Mouse (Mus musculus) brown adipose tissue, adult 24 weeks (tissue): ENCODE measurements at regions not wholly inside any gene's neighbourhood (a gene's known extent, or its start where the extent isn't known, plus 50 kb on each side); places are given as distances from the start of the nearest gene placed in this dataset.

ENCODE experiments used
- H3K27ac ChIP-seq: fragments of 200-500 bp; replicated peaks from 2 replicates; pipeline ENCODE4 v1.5.1; 2012; ENCODE audit warnings: low read depth, mild to moderate bottlenecking, low read length
- H3K4me1 ChIP-seq: fragments of 200-500 bp; 2 replicates; pipeline ENCODE4 v1.6.1; 2012; ENCODE audit warnings: low read length, mixed read lengths; ENCODE audit not compliant: control insufficient read depth, insufficient read depth, insufficient read length
- H3K4me3 ChIP-seq: fragments of 200-500 bp; 2 replicates; pipeline ENCODE4 v1.5.1; 2012; ENCODE audit warnings: low read depth, mild to moderate bottlenecking, low read length, moderate library complexity; ENCODE audit not compliant: insufficient read depth

DNA sequence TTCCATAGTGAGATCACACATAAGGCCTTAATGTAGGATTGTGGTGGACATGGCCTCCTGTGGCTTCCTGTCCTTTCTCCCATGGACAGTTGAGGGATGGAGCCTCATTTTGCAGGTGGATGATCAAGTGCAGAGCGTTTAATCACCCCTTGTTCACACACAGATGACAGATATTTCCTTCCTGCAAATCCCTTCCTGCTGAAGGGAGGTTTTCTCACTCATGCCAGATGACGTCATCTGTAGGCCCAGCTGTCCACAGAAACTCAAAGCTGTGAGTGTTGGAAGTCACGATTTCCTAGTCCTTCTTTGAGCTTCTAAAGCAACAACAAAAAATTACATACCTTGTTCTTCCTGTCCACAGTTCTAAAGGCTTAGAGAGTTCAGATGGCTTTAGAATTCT is 1935.3 kb upstream of the Lrrc6 start:
- no peak overlapping the region for H3K27ac ChIP-seq
- H3K4me3 ChIP-seq = no peak overlapping the region
- no peaks in the 10 kb centered on the region for H3K4me1 ChIP-seq

DNA sequence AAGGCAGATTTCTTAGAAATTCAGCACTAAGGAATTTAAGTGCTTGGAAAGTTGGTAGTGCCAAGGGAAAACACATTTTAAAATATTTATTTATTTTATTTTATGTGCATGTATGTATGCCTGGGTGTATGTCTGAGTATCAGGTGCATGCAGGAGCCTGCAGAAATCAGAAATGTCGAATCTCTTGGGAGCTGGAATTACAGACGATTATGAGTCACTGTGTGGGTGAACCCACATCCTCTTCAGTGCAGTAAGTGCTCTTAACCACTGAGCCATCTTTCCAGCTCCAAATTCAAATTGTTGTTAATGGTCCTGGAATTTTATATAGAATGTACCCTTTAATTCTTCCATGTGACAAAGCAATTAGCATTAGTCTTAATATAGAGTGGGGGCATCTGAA is 1930.5 kb upstream of the Lrrc6 start:
- Histone ChIP-seq H3K4me3 (no peak overlapping the region), H3K27ac (no peak overlapping the region), H3K4me1 (no peaks in the 10 kb centered on the region)

DNA sequence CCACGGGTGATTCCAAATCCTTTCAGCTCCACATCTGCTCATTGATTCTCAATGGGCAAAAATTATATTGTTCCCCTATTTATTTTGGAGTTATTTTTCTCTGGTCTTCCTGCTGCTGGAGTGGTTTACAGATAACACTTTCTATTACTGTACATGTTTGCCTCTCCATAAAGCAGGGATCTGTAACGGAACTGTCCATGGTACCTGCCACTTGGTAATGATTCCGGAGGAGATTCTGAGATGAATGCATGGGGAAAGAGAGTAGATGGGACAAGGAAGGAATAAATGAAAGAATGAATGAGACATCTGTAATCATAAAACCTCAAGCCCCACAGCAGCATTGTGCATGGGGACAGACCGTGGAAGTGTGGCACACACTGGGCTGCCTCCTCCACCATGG is 1929.8 kb upstream of the Lrrc6 start:
- no peak overlapping the region for H3K27ac ChIP-seq
- no peak overlapping the region for H3K4me3 ChIP-seq
- H3K4me1 ChIP-seq = no peaks in the 10 kb centered on the region

DNA sequence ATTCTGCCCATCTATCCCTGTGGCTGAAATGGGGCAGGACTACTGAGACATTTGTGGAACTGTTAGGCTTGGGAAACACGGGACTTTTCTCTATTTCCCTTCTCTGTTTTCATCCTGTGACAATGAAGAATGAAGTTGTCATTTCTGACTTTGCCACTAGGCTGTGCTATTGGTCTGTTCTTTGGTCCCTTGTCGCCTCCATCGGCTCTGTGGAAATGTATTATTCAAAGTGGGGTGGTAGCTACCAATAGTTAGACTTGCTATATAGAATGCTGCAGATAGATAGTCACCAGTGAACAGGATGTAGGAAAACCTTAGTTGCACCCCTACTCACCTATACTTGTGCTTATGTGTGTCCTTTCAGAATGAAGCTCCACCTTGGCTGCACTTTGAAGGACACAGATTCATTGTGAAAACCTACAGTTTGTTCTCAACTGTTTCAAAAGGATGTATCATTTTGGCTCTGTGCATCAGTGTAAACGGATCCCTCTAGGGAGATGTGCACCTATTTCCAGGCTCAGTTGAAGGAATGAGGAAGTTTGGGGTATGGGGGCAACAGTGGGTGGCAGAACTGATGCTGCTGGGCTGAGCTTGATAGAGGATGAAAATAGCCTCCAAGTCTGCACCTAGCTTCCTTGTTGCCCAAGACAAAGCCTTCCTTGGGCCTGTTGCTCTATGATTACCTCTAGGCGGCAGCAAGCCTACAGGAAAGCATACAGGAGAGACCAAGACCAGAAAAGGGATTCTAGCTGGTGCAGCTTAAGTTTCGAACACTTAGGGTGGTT is 1927.9 kb upstream of the Lrrc6 start:
- Histone ChIP-seq H3K4me1 (no peaks in the 10 kb centered on the region), H3K27ac (no peak overlapping the region), H3K4me3 (no peak overlapping the region)

DNA sequence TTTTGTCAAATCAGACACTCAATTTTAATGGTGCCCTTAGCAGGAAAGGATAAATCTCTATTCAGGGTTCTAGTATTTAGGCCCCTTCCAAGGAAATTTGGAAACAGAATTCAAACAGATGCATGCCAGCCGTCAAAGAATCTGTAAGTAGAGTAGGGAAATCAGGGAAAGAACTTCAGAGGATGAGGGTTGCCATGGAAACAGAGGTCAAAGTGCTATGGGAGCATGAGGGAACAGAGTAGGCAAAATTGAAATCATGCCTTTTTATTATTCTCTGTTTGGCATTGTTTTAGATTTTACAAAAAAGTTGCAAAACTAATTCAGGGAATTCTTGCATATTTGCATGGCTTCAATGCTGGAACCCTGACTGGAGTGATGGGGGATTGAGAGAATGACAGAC is 1916.4 kb upstream of the Lrrc6 start:
- Histone ChIP-seq H3K27ac (no peak overlapping the region), H3K4me1 (no peaks in the 10 kb centered on the region), H3K4me3 (no peak overlapping the region)

DNA sequence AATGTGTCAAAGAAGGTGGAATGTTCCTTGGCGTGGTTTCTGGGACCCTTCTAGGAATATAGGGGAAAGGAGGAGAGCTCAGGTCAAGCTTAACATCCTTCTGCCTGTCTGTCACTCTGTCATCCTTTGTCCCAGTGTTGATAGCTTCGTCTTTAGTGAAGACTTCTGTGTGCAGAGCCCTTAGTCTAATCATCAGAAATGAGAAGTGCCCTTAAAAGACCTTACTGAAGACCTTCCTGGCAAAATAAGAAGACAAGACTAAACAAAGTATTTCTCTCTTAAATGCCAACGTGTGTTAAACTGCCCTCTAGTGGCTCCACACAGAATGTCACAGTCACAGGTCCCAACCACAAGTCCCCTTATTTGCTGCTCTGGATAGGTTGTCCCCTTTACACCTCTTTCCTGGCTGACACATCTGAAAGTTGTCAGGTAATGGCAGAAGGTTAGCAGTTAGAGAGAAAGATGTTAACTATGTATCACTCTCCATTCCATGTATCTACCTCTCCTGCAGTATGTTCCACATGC is 1914.8 kb upstream of the Lrrc6 start:
- Histone ChIP-seq H3K4me3 (no peak overlapping the region), H3K4me1 (no peaks in the 10 kb centered on the region), H3K27ac (no peak overlapping the region)

DNA sequence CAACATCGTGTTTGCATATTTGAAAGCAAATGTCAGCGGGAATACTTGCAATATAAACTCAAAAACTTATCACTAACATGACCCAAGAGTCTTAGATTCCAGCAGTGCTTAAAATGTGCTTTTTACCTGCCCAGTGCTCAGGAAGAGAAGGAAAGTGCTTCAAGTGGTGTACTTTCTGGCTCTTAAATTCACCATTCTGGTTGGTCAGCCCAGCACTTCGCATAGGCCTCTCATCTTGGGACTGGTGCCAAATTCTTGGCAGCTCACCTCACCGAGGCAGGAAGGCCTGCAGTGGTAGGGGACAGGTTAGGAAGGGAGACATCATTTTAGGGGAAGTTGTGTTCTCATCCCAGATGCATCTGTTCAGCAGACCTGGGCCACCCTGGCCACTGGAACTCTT is 1913.3 kb upstream of the Lrrc6 start:
- Histone ChIP-seq H3K27ac (no peak overlapping the region), H3K4me3 (no peak overlapping the region), H3K4me1 (no peaks in the 10 kb centered on the region)

DNA sequence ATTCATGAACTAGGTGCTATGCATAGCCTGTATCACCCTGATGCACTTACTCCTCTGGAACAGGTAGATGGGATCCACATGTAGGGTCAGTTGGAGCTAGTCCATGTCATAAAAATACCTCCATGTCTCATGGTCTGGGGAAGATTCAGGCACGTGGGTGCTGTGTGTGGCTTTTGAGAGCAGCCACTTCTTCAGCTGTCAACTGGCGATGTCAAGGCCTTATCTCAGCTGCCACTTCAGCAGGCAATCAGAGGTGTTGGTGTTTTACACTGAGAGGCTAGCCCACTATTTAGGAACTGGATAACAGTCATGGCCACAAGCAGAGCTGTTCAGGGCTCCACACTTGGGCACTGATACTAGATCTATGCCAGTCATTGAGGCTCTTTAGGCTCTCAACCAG is 1912.0 kb upstream of the Lrrc6 start:
- no peak overlapping the region for H3K4me3 ChIP-seq
- no peaks in the 10 kb centered on the region for H3K4me1 ChIP-seq
- H3K27ac ChIP-seq = no peak overlapping the region

DNA sequence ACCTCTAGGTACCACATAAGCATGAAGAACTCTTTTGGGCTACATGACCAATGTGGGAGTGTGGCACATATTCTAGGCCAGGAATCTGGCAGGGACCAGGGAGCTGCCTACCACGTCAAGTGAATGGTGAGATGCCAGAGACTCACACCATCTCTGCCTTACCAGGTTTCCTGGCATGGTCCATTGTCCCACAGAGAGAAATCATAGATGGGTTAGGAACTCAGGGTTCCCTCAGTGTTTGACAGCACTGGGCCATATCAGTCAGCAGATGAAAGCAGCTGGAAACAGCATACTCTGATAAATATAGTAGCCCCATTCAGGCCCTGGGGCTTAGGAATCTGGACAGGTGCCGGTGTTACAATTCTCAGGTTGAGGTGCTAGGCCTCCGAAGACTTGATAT is 1911.4 kb upstream of the Lrrc6 start:
- H3K4me1 ChIP-seq = no peaks in the 10 kb centered on the region
- no peak overlapping the region for H3K4me3 ChIP-seq
- H3K27ac ChIP-seq = no peak overlapping the region

DNA sequence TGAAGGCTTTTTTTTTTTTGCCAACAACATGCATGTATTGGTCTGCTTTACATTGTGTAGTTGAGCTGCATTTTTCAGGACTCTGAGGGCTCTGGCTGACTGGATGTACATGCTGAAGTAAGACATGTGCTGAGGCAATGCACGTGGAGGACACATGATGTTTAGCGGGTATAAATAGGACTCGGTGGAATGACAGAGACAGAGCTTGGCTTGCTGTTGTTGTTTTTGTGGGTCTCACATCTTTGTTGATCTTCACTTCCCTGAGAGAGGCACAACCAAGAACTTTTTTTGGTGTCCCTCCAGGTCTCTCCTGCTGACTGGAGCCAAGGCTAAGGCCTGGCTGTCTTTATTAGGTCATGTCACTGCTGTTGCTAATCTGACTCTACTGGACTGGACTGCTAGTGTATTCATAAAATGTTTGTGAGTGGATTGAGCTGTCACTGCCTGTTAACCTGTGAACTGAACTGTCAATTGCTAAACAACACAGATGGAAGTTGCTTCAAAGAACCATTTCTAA is 1902.9 kb upstream of the Lrrc6 start:
- no peak overlapping the region for H3K27ac ChIP-seq
- no peaks in the 10 kb centered on the region; the same call in 1 of the 2 replicates for H3K4me1 ChIP-seq
- no peak overlapping the region for H3K4me3 ChIP-seq

DNA sequence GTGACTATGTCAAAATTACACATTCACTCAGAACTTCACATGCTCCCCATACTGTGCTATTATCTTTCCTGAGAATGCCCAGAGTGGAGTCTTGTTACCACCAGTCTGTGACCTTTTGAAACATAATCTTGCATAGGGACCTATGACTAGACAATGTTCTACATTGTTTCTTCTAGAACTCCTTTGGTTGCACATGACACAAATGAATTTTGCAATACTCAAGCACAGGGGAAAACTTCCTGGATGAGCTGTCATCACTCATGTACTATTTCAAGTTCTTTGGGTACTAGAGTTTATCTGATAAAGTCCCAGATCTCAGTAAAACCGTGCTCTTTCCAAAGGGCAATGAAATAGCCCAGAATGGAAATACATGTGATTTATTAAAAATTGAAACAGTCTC is 1901.0 kb upstream of the Lrrc6 start:
- H3K27ac ChIP-seq = no peak overlapping the region
- H3K4me3 ChIP-seq = no peak overlapping the region
- H3K4me1 ChIP-seq = no peaks in the 10 kb centered on the region; the same call in 1 of the 2 replicates

DNA sequence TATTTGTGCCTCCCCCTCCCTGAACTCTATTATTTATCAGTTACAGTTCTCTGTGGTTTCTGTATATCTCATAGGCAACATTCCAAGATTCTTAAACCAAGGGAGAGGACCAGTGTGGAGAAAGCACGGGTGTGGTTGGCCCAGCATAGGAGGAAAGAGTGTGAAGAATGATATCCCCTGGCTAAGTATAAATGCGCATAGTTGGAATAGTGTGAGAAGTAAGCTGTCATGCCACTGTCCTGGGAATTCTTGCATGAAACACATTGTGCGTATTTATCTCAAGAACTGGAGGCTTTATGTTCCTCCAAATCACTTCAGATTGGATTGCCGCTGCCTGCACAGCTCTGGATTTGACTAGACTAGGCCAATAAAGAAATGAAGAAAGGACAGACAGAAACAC is 1900.3 kb upstream of the Lrrc6 start:
- Histone ChIP-seq H3K27ac (no peak overlapping the region), H3K4me3 (no peak overlapping the region), H3K4me1 (no peaks in the 10 kb centered on the region; the same call in 1 of the 2 replicates)

DNA sequence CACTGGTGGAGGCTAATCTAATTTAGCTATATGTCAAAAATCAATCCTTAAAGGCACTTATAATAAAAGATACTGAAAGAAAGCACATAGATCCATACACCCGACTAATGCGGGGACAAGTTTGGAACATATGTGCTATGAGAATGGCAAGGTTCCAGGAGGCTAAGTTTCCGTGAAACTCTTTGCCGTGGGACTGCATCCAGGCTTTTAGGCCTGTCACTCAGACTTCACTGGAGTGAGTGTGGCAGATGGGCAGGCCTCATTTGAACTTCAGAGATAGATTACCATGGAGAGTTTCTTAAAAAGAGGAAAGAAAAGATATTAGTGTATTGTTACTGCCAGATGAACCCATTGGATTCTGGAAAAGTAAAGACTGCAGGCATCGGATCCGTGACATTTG is 1895.9 kb upstream of the Lrrc6 start:
- Histone ChIP-seq H3K27ac (no peak overlapping the region), H3K4me1 (no peaks in the 10 kb centered on the region; the same call in 1 of the 2 replicates), H3K4me3 (no peak overlapping the region)

DNA sequence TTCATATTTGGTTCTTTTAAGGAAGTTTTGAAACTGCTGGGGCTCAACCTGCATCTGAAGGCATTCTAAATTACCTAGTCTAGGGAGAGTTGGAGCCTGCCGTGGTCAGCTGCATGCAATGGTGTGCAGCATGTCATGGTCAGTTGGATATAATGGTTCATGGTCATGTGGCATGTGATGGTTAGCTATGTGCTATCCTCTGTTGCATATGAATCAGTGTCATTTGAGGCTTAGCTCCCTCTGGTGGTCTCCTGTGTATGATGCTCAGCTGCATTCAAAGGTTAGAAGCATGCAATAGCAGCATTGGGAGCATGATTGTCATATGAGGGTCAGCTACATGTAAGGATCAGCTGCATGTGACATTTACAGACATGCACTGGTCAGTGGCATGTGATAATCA is 1894.0 kb upstream of the Lrrc6 start:
- no peak overlapping the region for H3K4me3 ChIP-seq
- H3K4me1 ChIP-seq = no peaks in the 10 kb centered on the region; the same call in 1 of the 2 replicates
- no peak overlapping the region for H3K27ac ChIP-seq

DNA sequence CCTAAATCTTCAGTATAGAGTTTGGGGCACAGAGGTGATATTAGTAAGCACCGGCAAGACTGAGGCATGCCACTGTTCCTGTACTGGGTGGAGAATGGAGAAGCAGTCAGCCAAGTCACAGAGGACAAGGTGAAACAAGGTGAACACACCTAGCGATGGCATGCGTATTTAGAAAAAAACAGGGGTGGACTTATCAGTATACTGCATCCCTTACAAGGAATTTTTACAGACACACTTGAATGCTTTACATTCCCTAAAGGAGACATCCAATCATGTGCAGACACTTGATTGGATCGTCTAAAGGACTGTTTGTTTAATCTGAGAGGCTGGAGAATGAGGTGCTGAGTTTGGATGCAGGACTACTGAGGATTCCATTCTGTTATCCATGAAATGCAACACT is 1893.4 kb upstream of the Lrrc6 start:
- H3K4me1 ChIP-seq = no peaks in the 10 kb centered on the region; the same call in 1 of the 2 replicates
- no peak overlapping the region for H3K27ac ChIP-seq
- no peak overlapping the region for H3K4me3 ChIP-seq

DNA sequence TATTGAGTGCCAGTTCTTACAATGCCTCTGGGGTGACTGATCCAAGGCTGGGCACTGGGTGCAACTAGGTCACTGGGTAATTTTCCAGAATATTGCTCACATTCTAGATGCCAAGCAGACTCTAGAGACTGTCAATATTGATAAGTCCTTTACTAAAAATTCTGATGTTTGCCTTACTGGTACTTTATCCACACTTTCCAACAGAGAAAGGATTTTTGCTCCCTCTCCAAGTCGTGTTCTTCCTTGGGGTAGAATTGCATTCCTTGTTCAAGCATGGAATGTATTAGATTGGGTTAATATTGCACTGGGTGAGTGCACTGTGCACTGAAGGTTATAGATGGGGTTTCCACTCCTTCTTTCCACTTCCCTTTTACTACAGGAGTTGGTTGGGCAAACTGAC is 1891.0 kb upstream of the Lrrc6 start:
- no peaks in the 10 kb centered on the region for H3K4me1 ChIP-seq
- H3K27ac ChIP-seq = no peak overlapping the region
- H3K4me3 ChIP-seq = no peak overlapping the region
